Mouse (Mus musculus): ENCODE data around the gene Scn1a.

- TF ChIP-seq CTCF (IDR thresholded peaks at IDR 0.05; ENCODE audit: low read depth, low read length) (no peak), GATA2 (IDR thresholded peaks at IDR 0.05; ENCODE audit: borderline replicate concordance, low read depth, low read length) (no peak)
Observed at GRCm38 (mm10) chr2:66244013-66244412, 196.6 kb downstream of the Scn1a start.

Data from G1E (cell line).